Mouse (Mus musculus): Measurements from ENCODE around the gene Armc7. TPM values are rescaled to one million over a fixed set of nuclear protein-coding genes. Genes with fewer than 3 reads are reported as not detected.

Armc7 gene
- polyA plus RNA-seq, 1 experiment: 31.0 TPM

GRCm38 (mm10) chr11:115502636-115503035, 27.2 kb downstream of the Armc7 start:
- peaks cover 27% of the 10 kb centered on the region for H3K36me3 ChIP-seq (ENCODE audit: control insufficient read depth, insufficient read depth, low read length)
- WGBS: 94% methylated on average over 6 of the region's 6 CpGs
- H3K4me3 ChIP-seq (ENCODE audit: extremely low read depth, insufficient read depth, insufficient read length): no peak overlapping the region
- H3K27ac ChIP-seq (ENCODE audit: insufficient read depth, low read length): no peak overlapping the region
- no peak for TF ChIP-seq POLR2A (IDR thresholded peaks at IDR 0.05; ENCODE audit: low read depth, low read length)
- no peak for TF ChIP-seq CTCF (IDR thresholded peaks at IDR 0.05; ENCODE audit: extremely low read depth, insufficient read depth, insufficient read length, insufficient replicate concordance)
- no peaks in the 10 kb centered on the region for H3K27me3 ChIP-seq (ENCODE audit: control insufficient read depth, insufficient read depth, low read length)
- no peaks in the 10 kb centered on the region; the same call in 1 of the 2 replicates for H3K4me1 ChIP-seq (ENCODE audit: control insufficient read depth, insufficient read depth, insufficient read length)
- no peak for DNase-seq (ENCODE audit: low read depth in 1 of 2, low spot score in 2 of 2)

GRCm38 (mm10) chr11:115506586-115506985, 31.1 kb downstream of the Armc7 start:
- peaks cover 25% of the 10 kb centered on the region; the same call in 1 of the 2 replicates for H3K4me1 ChIP-seq (ENCODE audit: control insufficient read depth, insufficient read depth, insufficient read length)
- no peak overlapping the region for H3K27ac ChIP-seq (ENCODE audit: insufficient read depth, low read length)
- WGBS: 73% methylated on average over 3 of the region's 3 CpGs
- no peak for DNase-seq (ENCODE audit: low read depth in 1 of 2, low spot score in 2 of 2)
- TF ChIP-seq POLR2A (IDR thresholded peaks at IDR 0.05; ENCODE audit: low read depth, low read length): no peak
- no peak for TF ChIP-seq CTCF (IDR thresholded peaks at IDR 0.05; ENCODE audit: extremely low read depth, insufficient read depth, insufficient read length, insufficient replicate concordance)
- H3K27me3 ChIP-seq (ENCODE audit: control insufficient read depth, insufficient read depth, low read length): no peaks in the 10 kb centered on the region
- peaks cover 9% of the 10 kb centered on the region for H3K36me3 ChIP-seq (ENCODE audit: control insufficient read depth, insufficient read depth, low read length)
- H3K4me3 ChIP-seq (ENCODE audit: extremely low read depth, insufficient read depth, insufficient read length): no peak overlapping the region

- peaks cover 31% of the 10 kb centered on the region; the same call in 1 of the 2 replicates for H3K4me1 ChIP-seq (ENCODE audit: control insufficient read depth, insufficient read depth, insufficient read length)
- TF ChIP-seq POLR2A (IDR thresholded peaks at IDR 0.05; ENCODE audit: low read depth, low read length): no peak
- no peak for TF ChIP-seq CTCF (IDR thresholded peaks at IDR 0.05; ENCODE audit: extremely low read depth, insufficient read depth, insufficient read length, insufficient replicate concordance)
These were observed 32.6 kb downstream of the Armc7 start for GRCm38 (mm10) chr11:115508061-115508460.

GRCm38 (mm10) chr11:115509773-115510506, 34.5 kb downstream of the Armc7 start:
- Histone ChIP-seq H3K4me1 (ENCODE audit: control insufficient read depth, insufficient read depth, insufficient read length) (peaks cover 33% of the 10 kb centered on the region; the same call in 1 of the 2 replicates), H3K27me3 (ENCODE audit: control insufficient read depth, insufficient read depth, low read length) (no peaks in the 10 kb centered on the region), H3K27ac (ENCODE audit: insufficient read depth, low read length) (no peak overlapping the region; the same call in 1 of the 2 replicates), H3K4me3 (ENCODE audit: extremely low read depth, insufficient read depth, insufficient read length) (no peak overlapping the region), H3K36me3 (ENCODE audit: control insufficient read depth, insufficient read depth, low read length) (no peaks in the 10 kb centered on the region)
- no peak for DNase-seq (ENCODE audit: low read depth in 1 of 2, low spot score in 2 of 2)
- WGBS: 79% methylated on average over 6 of the region's 6 CpGs
- TF ChIP-seq POLR2A (IDR thresholded peaks at IDR 0.05; ENCODE audit: low read depth, low read length) (no peak), CTCF (IDR thresholded peaks at IDR 0.05; ENCODE audit: extremely low read depth, insufficient read depth, insufficient read length, insufficient replicate concordance) (no peak)

More at GRCm38 (mm10) chr11:115508061-115508460, 32.6 kb downstream of the Armc7 start:
- peak in 1 of 2 experiments; percentile 14 for DNase-seq (ENCODE audit: low read depth in 1 of 2, low spot score in 2 of 2)
- 60% methylated on average over 2 of the region's 2 CpGs for WGBS
- Histone ChIP-seq H3K4me3 (ENCODE audit: extremely low read depth, insufficient read depth, insufficient read length) (no peak overlapping the region), H3K36me3 (ENCODE audit: control insufficient read depth, insufficient read depth, low read length) (no peaks in the 10 kb centered on the region), H3K27ac (ENCODE audit: insufficient read depth, low read length) (peak overlapping the region; percentile 16; the same call in 1 of the 2 replicates), H3K27me3 (ENCODE audit: control insufficient read depth, insufficient read depth, low read length) (no peaks in the 10 kb centered on the region)

GRCm38 (mm10) chr11:115510507-115510888, 35.0 kb downstream of the Armc7 start:
- no peak for DNase-seq (ENCODE audit: low read depth in 1 of 2, low spot score in 2 of 2)

GRCm38 (mm10) chr11:115511121-115511520, 35.7 kb downstream of the Armc7 start:
- H3K4me1 ChIP-seq (ENCODE audit: control insufficient read depth, insufficient read depth, insufficient read length): peaks cover 34% of the 10 kb centered on the region; the same call in 1 of the 2 replicates
- H3K36me3 ChIP-seq (ENCODE audit: control insufficient read depth, insufficient read depth, low read length): no peaks in the 10 kb centered on the region
- TF ChIP-seq CTCF (IDR thresholded peaks at IDR 0.05; ENCODE audit: extremely low read depth, insufficient read depth, insufficient read length, insufficient replicate concordance) (no peak), POLR2A (IDR thresholded peaks at IDR 0.05; ENCODE audit: low read depth, low read length) (no peak)
- H3K27me3 ChIP-seq (ENCODE audit: control insufficient read depth, insufficient read depth, low read length): no peaks in the 10 kb centered on the region
- H3K4me3 ChIP-seq (ENCODE audit: extremely low read depth, insufficient read depth, insufficient read length): no peak overlapping the region
- WGBS: 78% methylated on average over 2 of the region's 2 CpGs
- no peak for DNase-seq (ENCODE audit: low read depth in 1 of 2, low spot score in 2 of 2)
- 0 out of 2 replicates have a peak overlapping the region, but pooled peaks have one; percentile 1 for H3K27ac ChIP-seq (ENCODE audit: insufficient read depth, low read length)

More at GRCm38 (mm10) chr11:115510507-115510888, 35.0 kb downstream of the Armc7 start:
- H3K36me3 ChIP-seq (ENCODE audit: control insufficient read depth, insufficient read depth, low read length): no peaks in the 10 kb centered on the region
- peaks cover 34% of the 10 kb centered on the region; the same call in 1 of the 2 replicates for H3K4me1 ChIP-seq (ENCODE audit: control insufficient read depth, insufficient read depth, insufficient read length)
- WGBS: 65% methylated on average over 5 of the region's 5 CpGs
- H3K4me3 ChIP-seq (ENCODE audit: extremely low read depth, insufficient read depth, insufficient read length): no peak overlapping the region
- no peaks in the 10 kb centered on the region for H3K27me3 ChIP-seq (ENCODE audit: control insufficient read depth, insufficient read depth, low read length)
- TF ChIP-seq POLR2A (IDR thresholded peaks at IDR 0.05; ENCODE audit: low read depth, low read length): no peak
- TF ChIP-seq CTCF (IDR thresholded peaks at IDR 0.05; ENCODE audit: extremely low read depth, insufficient read depth, insufficient read length, insufficient replicate concordance): no peak
- peak overlapping the region; percentile 21; the same call in 1 of the 2 replicates for H3K27ac ChIP-seq (ENCODE audit: insufficient read depth, low read length)

All from spleen, adult 2 months (tissue).